In genomic region chr13:45164001-45164778, GRCm38 (mm10) we compare ENCODE assay signal across 20 mouse cellular contexts.
DNase-seq lines count a peak whose midpoint lies in the region; ATAC-seq lines count a peak whose summit lies in the region.
"Had no signal": no experiment of that assay in that cellular context is flagged by ENCODE, and none has a peak within 500 bp of the region (broad histone marks: within the 10 kb centered on the region; RNA-seq: fewer than 3 reads in every experiment).

No protein-coding gene starts in this region.

- peak; percentile 51 for DNase-seq in heart, adult 11 months
- no peak for DNase-seq in heart, postnatal 14 days
- DNase-seq in midbrain, embryonic 14.5 days, result peak; percentile 59
- peak; percentile 6 for DNase-seq in MN1 (ENCODE audit: low spot score)
- DNase-seq in retina, embryonic 14.5 days (ENCODE audit: low spot score), result peak; percentile 7
- DNase-seq in urinary bladder, postnatal 25 days (ENCODE audit: low spot score), result no peak
- DNase-seq: adrenal gland, postnatal 10 days; cerebellum, adult 11-12 months; cerebellum, adult 9-10 months; cerebellum, postnatal 25 days; gastrocnemius, postnatal 10 days; heart, adult 2 months had no signal

- no peaks in the 10 kb centered on the region for H3K36me3 ChIP-seq in midbrain, embryonic 14.5 days (ENCODE audit: control insufficient read depth, insufficient read depth, low read length)
- no peaks in the 10 kb centered on the region for H3K36me3 ChIP-seq in midbrain, embryonic 15.5 days (replicated peaks)
- H3K36me3 ChIP-seq: embryonic facial prominence, embryonic 12.5 days; forebrain, embryonic 15.5 days; G1E; heart, embryonic 15.5 days had no signal

- H3K4me3 ChIP-seq in midbrain, embryonic 14.5 days (replicated peaks; ENCODE audit: low read depth, low read length), result no peak overlapping the region
- H3K4me3 ChIP-seq in midbrain, embryonic 15.5 days, result no peak overlapping the region
- H3K4me3 ChIP-seq: embryonic facial prominence, embryonic 12.5 days; forebrain, embryonic 15.5 days; heart, adult 2 months; heart, embryonic 15.5 days had no signal

- no peak for ATAC-seq in midbrain, embryonic 14.5 days (ENCODE audit: low FRiP score, low TSS enrichment)
- no peak for ATAC-seq in midbrain, embryonic 15.5 days (replicated peaks)
- ATAC-seq: CD4-positive, CD25-positive, alpha-beta regulatory T cell, adult 4 months; forebrain, embryonic 15.5 days had no signal

- H3K27me3 ChIP-seq in midbrain, embryonic 14.5 days (ENCODE audit: control insufficient read depth, insufficient read depth, low read length), result no peaks in the 10 kb centered on the region
- H3K27me3 ChIP-seq in midbrain, embryonic 15.5 days (replicated peaks), result no peaks in the 10 kb centered on the region
- H3K27me3 ChIP-seq: embryonic facial prominence, embryonic 12.5 days; forebrain, embryonic 15.5 days; heart, embryonic 15.5 days had no signal

- H3K4me1 ChIP-seq in midbrain, embryonic 14.5 days (ENCODE audit: control insufficient read depth, insufficient read depth, low read length), result no peaks in the 10 kb centered on the region
- no peaks in the 10 kb centered on the region; the same call in none of the 2 replicates for H3K4me1 ChIP-seq in midbrain, embryonic 15.5 days
- H3K4me1 ChIP-seq: embryonic facial prominence, embryonic 12.5 days; forebrain, embryonic 15.5 days; heart, embryonic 15.5 days had no signal

- no peaks in the 10 kb centered on the region for H3K9me3 ChIP-seq in midbrain, embryonic 14.5 days (ENCODE audit: control insufficient read depth, low read length)
- no peaks in the 10 kb centered on the region for H3K9me3 ChIP-seq in midbrain, embryonic 15.5 days
- H3K9me3 ChIP-seq: embryonic facial prominence, embryonic 12.5 days; forebrain, embryonic 15.5 days; G1E; heart, embryonic 15.5 days had no signal

- no peak overlapping the region for H3K9ac ChIP-seq in midbrain, embryonic 14.5 days (replicated peaks; ENCODE audit: low read length)
- no peak overlapping the region for H3K9ac ChIP-seq in midbrain, embryonic 15.5 days
- H3K9ac ChIP-seq: embryonic facial prominence, embryonic 12.5 days; forebrain, embryonic 15.5 days; heart, embryonic 15.5 days; hindbrain, embryonic 14.5 days had no signal

- H3K27ac ChIP-seq in midbrain, embryonic 14.5 days (replicated peaks; ENCODE audit: low read depth, low read length), result no peak overlapping the region
- no peak overlapping the region for H3K27ac ChIP-seq in midbrain, embryonic 15.5 days
- H3K27ac ChIP-seq: embryonic facial prominence, embryonic 12.5 days; forebrain, embryonic 15.5 days; heart, adult 2 months; heart, embryonic 15.5 days; hindbrain, embryonic 14.5 days had no signal

- intact Hi-C loops in heart, postnatal 14 days (cut with DNase I), result loop anchor here (5.0 kb wide), 1 partner anchor 313 kb away; no protein-coding TSS in a partner anchor

- H3K4me2 ChIP-seq in midbrain, embryonic 14.5 days (ENCODE audit: low read length), result no peak overlapping the region
- no peak overlapping the region for H3K4me2 ChIP-seq in midbrain, embryonic 15.5 days
- H3K4me2 ChIP-seq: embryonic facial prominence, embryonic 12.5 days; forebrain, embryonic 15.5 days; heart, embryonic 11.5 days; heart, embryonic 15.5 days; hindbrain, embryonic 14.5 days had no signal

- 41% methylated on average over 6 of the region's 6 CpGs for WGBS in midbrain, embryonic 14.5 days
- 37% methylated on average over 6 of the region's 6 CpGs for WGBS in midbrain, embryonic 15.5 days

Comparison
In these comparisons a context has a peak if more than half of its experiments do, and no peak if none do; other contexts are left out.
1. DNase-seq: peak in heart, adult 11 months (single experiment), midbrain, embryonic 14.5 days (single experiment), MN1 (single experiment) and retina, embryonic 14.5 days (single experiment); none in heart, postnatal 14 days (0 of 2) and urinary bladder, postnatal 25 days (single experiment).